Comparison of ENCODE assay signal across 21 mouse cellular contexts in genomic region chrX:106030176-106030575, GRCm38 (mm10). TPM values are rescaled to one million over a fixed set of nuclear protein-coding genes. Genes with fewer than 3 reads are reported as not detected.
A peak's percentile ranks its signal among the peaks of the same experiment; 100 is the strongest.
DNase-seq lines count a peak whose midpoint lies in the region; ATAC-seq and TF ChIP-seq lines count a peak whose summit lies in the region.
"Had no signal": no experiment of that assay in that cellular context is flagged by ENCODE, and none has a peak within 500 bp of the region (broad histone marks: within the 10 kb centered on the region; RNA-seq: fewer than 3 reads in every experiment).

No protein-coding gene starts in this region.

- ATAC-seq in liver, postnatal 0 days = no peak
- no peak for ATAC-seq in liver, embryonic 12.5 days
- ATAC-seq in neural tube, embryonic 14.5 days (ENCODE audit: low read depth) = no peak
- ATAC-seq: activated CD4-positive, CD25-positive, alpha-beta regulatory T cell, adult 4 months; forebrain, embryonic 13.5 days; Patski had no signal

- peaks cover 5% of the 10 kb centered on the region; the same call in 1 of the 2 replicates for H3K4me1 ChIP-seq in liver, postnatal 0 days (ENCODE audit: insufficient read depth)
- H3K4me1 ChIP-seq in liver, embryonic 12.5 days = peaks cover 5% of the 10 kb centered on the region; the same call in 1 of the 2 replicates
- no peaks in the 10 kb centered on the region for H3K4me1 ChIP-seq in neural tube, embryonic 14.5 days (ENCODE audit: control insufficient read depth, insufficient read depth, low read length)
- H3K4me1 ChIP-seq in thymus, adult 2 months (replicated peaks; ENCODE audit: control insufficient read depth, insufficient read depth, low read length) = no peaks in the 10 kb centered on the region; the same call in none of the 2 replicates
- H3K4me1 ChIP-seq: embryonic facial prominence, embryonic 10.5 days had no signal

- H3K27me3 ChIP-seq in liver, postnatal 0 days (ENCODE audit: insufficient read depth, low read length) = no peaks in the 10 kb centered on the region
- H3K27me3 ChIP-seq in liver, embryonic 12.5 days (replicated peaks) = no peaks in the 10 kb centered on the region
- H3K27me3 ChIP-seq in neural tube, embryonic 14.5 days (ENCODE audit: control insufficient read depth, insufficient read depth, low read length) = no peaks in the 10 kb centered on the region
- H3K27me3 ChIP-seq in myocyte (ENCODE audit: control insufficient read depth, insufficient read depth, insufficient read length) = no peaks in the 10 kb centered on the region
- no peaks in the 10 kb centered on the region for H3K27me3 ChIP-seq in thymus, adult 2 months (ENCODE audit: control insufficient read depth, insufficient read depth, low read length)
- H3K27me3 ChIP-seq: forebrain, embryonic 13.5 days; heart, embryonic 13.5 days; hindbrain, embryonic 15.5 days had no signal

- DNase-seq in adrenal gland, adult (ENCODE audit: inconsistent age in 2 of 2, low spot score in 1 of 2) = peak; percentile 23 to 74
- no peak for DNase-seq in adrenal gland, postnatal 14 days
- DNase-seq in liver, postnatal 0 days = no peak
- no peak for DNase-seq in neural tube, embryonic 10.5 days (ENCODE audit: extremely low spot score, low spot score)
- no peak for DNase-seq in thymus, adult 2 months
- DNase-seq: adrenal gland, adult 8-10 months; cerebellum, adult 18-20 months; cerebellum, adult 9-11 months; cerebellum, postnatal 36 days; gastrocnemius, adult 2 months; gastrocnemius, postnatal 25 days; heart, postnatal 36 days had no signal

- no peak for TF ChIP-seq CTCF in liver, postnatal 0 days (IDR thresholded peaks at IDR 0.05; ENCODE audit: low read depth)
- TF ChIP-seq CTCF in thymus, adult 2 months (IDR thresholded peaks at IDR 0.05; ENCODE audit: borderline replicate concordance, control insufficient read depth, extremely low read depth, insufficient read depth, low read length, poor library complexity) = no peak

- H3K27ac ChIP-seq in liver, postnatal 0 days (ENCODE audit: low read depth) = 0 out of 2 replicates have a peak overlapping the region, but pooled peaks have one; percentile 29
- H3K27ac ChIP-seq in liver, embryonic 12.5 days = no peak overlapping the region
- no peak overlapping the region for H3K27ac ChIP-seq in neural tube, embryonic 14.5 days (ENCODE audit: low read depth, low read length)
- H3K27ac ChIP-seq in thymus, adult 2 months (ENCODE audit: control insufficient read depth, insufficient read depth, low read length) = no peak overlapping the region
- H3K27ac ChIP-seq: embryonic facial prominence, embryonic 10.5 days; forebrain, embryonic 13.5 days; gastrocnemius, adult 2 months; heart, embryonic 13.5 days; hindbrain, embryonic 15.5 days had no signal

- WGBS in liver, postnatal 0 days (ENCODE audit: insufficient replicate concordance) = 65% methylated on average over 5 of the region's 5 CpGs
- 72% methylated on average over 5 of the region's 5 CpGs for WGBS in liver, embryonic 12.5 days (ENCODE audit: insufficient replicate concordance)
- WGBS in neural tube, embryonic 14.5 days = 75% methylated on average over 5 of the region's 5 CpGs
- 88% methylated on average over 5 of the region's 5 CpGs for WGBS in thymus, adult 2 months

- no peak overlapping the region for H3K9ac ChIP-seq in liver, postnatal 0 days (replicated peaks)
- H3K9ac ChIP-seq in liver, embryonic 12.5 days = no peak overlapping the region
- no peak overlapping the region for H3K9ac ChIP-seq in neural tube, embryonic 14.5 days (replicated peaks; ENCODE audit: low read depth, low read length)
- H3K9ac ChIP-seq: forebrain, embryonic 13.5 days; heart, embryonic 13.5 days; hindbrain, embryonic 15.5 days had no signal

- H3K4me2 ChIP-seq in liver, postnatal 0 days (ENCODE audit: low read depth, low read length) = peak overlapping the region; percentile 35
- H3K4me2 ChIP-seq in liver, embryonic 12.5 days = no peak overlapping the region
- peak overlapping the region; percentile 6; the same call in 1 of the 2 replicates for H3K4me2 ChIP-seq in neural tube, embryonic 14.5 days (ENCODE audit: low read depth, low read length)
- H3K4me2 ChIP-seq in myocyte (ENCODE audit: low read depth) = peak overlapping the region; percentile 24
- H3K4me2 ChIP-seq: forebrain, embryonic 13.5 days; heart, embryonic 13.5 days; hindbrain, embryonic 15.5 days had no signal

- 0 out of 2 replicates have a peak overlapping the region, but pooled peaks have one; percentile 6 for H3K4me3 ChIP-seq in liver, postnatal 0 days (ENCODE audit: low read depth, low read length)
- no peak overlapping the region for H3K4me3 ChIP-seq in liver, embryonic 12.5 days
- H3K4me3 ChIP-seq in neural tube, embryonic 14.5 days (ENCODE audit: low read depth, low read length) = no peak overlapping the region
- no peak overlapping the region for H3K4me3 ChIP-seq in myocyte
- no peak overlapping the region for H3K4me3 ChIP-seq in thymus, adult 2 months (ENCODE audit: control insufficient read depth, insufficient read depth, low read length)
- H3K4me3 ChIP-seq: embryonic facial prominence, embryonic 10.5 days; forebrain, embryonic 13.5 days; gastrocnemius, adult 2 months; heart, embryonic 13.5 days; hindbrain, embryonic 15.5 days had no signal

- peaks cover 67% of the 10 kb centered on the region for H3K79me2 ChIP-seq in myocyte (ENCODE audit: control insufficient read depth, insufficient read depth)

- H3ac ChIP-seq in myocyte (ENCODE audit: control insufficient read depth, insufficient read length) = no peak overlapping the region

- H3K9me3 ChIP-seq in liver, postnatal 0 days (ENCODE audit: low read length) = no peaks in the 10 kb centered on the region
- no peaks in the 10 kb centered on the region for H3K9me3 ChIP-seq in liver, embryonic 12.5 days (replicated peaks)
- no peaks in the 10 kb centered on the region for H3K9me3 ChIP-seq in neural tube, embryonic 14.5 days (ENCODE audit: control insufficient read depth, low read length)
- H3K9me3 ChIP-seq: embryonic facial prominence, embryonic 10.5 days; forebrain, embryonic 13.5 days; heart, embryonic 13.5 days; hindbrain, embryonic 15.5 days had no signal

- no peak for TF ChIP-seq EP300 in liver, postnatal 0 days (IDR thresholded peaks at IDR 0.05; ENCODE audit: low read depth)

- H3K36me3 ChIP-seq in liver, postnatal 0 days (replicated peaks; ENCODE audit: insufficient read depth, low read length) = no peaks in the 10 kb centered on the region
- H3K36me3 ChIP-seq in liver, embryonic 12.5 days = no peaks in the 10 kb centered on the region
- no peaks in the 10 kb centered on the region for H3K36me3 ChIP-seq in neural tube, embryonic 14.5 days (ENCODE audit: control insufficient read depth, insufficient read depth, low read length)
- no peaks in the 10 kb centered on the region for H3K36me3 ChIP-seq in myocyte (ENCODE audit: control insufficient read depth, insufficient read depth)
- H3K36me3 ChIP-seq in thymus, adult 2 months (ENCODE audit: control insufficient read depth, insufficient read depth, low read length) = no peaks in the 10 kb centered on the region
- H3K36me3 ChIP-seq: embryonic facial prominence, embryonic 10.5 days; heart, embryonic 13.5 days; hindbrain, embryonic 15.5 days had no signal

- TF ChIP-seq POLR2A in myocyte (IDR thresholded peaks at IDR 0.05; ENCODE audit: insufficient read length, low read depth) = no peak
- no peak for TF ChIP-seq POLR2A in thymus, adult 2 months (IDR thresholded peaks at IDR 0.05; ENCODE audit: control insufficient read depth, extremely low read depth, insufficient read depth, low read length, poor library complexity)

TF ChIP-seq in myocyte, 11 proteins besides CTCF, POLR2A, EP300 and RAD21:
- TF ChIP-seq USF1 (IDR thresholded peaks at IDR 0.05; ENCODE audit: low read depth) (no peak), MAX (IDR thresholded peaks at IDR 0.05; ENCODE audit: low read depth) (no peak), E2F4 (IDR thresholded peaks at IDR 0.05; ENCODE audit: insufficient read depth) (no peak), TCF3 (IDR thresholded peaks at IDR 0.05; ENCODE audit: insufficient read length, low read depth) (no peak), MYOD1 (IDR thresholded peaks at IDR 0.05; ENCODE audit: control insufficient read depth in 1 of 3, insufficient read length in 2 of 3, low read depth in 2 of 3) (no peak)
TF ChIP-seq in myocyte: peak in this region for 0.

RNA-seq across cellular contexts. Expression of gene Atp7a, which starts 3.1 kb away (rescaled TPM):
- total RNA-seq in adrenal gland, postnatal 14 days (2021) = 30.0 and 31.6 TPM in 2 replicates
- polyA plus RNA-seq in liver, postnatal 0 days (2015; fragmentation: Nextera tagmentation; extraction: Ambion mirVana) = 3.1 and 4.9 TPM in 2 replicates
- 10.5 and 12.3 TPM in 2 replicates for polyA plus RNA-seq in liver, embryonic 12.5 days (2016; fragmentation: Nextera tagmentation; extraction: Ambion mirVana)
- 12.3 and 19.9 TPM in 2 replicates for polyA plus RNA-seq in neural tube, embryonic 14.5 days (2014; fragmentation: Nextera tagmentation; extraction: Ambion mirVana)
- polyA plus RNA-seq in myocyte (2012; fragmentation: generic; extraction: Trizol) = 3.6 TPM
- polyA plus RNA-seq in thymus, adult 2 months (2012; rRNA removed) = 4.6 and 5.2 TPM in 2 replicates

RNA-seq across cellular contexts. Expression of gene Cox7b, which starts 14.7 kb away (rescaled TPM):
- 824 and 885 TPM in 2 replicates for total RNA-seq in adrenal gland, postnatal 14 days (2021)
- polyA plus RNA-seq in liver, postnatal 0 days (2015; fragmentation: Nextera tagmentation; extraction: Ambion mirVana) = 537 and 543 TPM in 2 replicates
- 299 and 306 TPM in 2 replicates for polyA plus RNA-seq in liver, embryonic 12.5 days (2016; fragmentation: Nextera tagmentation; extraction: Ambion mirVana)
- polyA plus RNA-seq in neural tube, embryonic 14.5 days (2014; fragmentation: Nextera tagmentation; extraction: Ambion mirVana) = 426 and 493 TPM in 2 replicates
- polyA plus RNA-seq in myocyte (2012; fragmentation: generic; extraction: Trizol) = 246 TPM
- 112 and 183 TPM in 2 replicates for polyA plus RNA-seq in thymus, adult 2 months (2012; rRNA removed)

RNA-seq across cellular contexts. Expression of gene Magt1, which starts 18.5 kb away (rescaled TPM):
- 58.0 and 59.5 TPM in 2 replicates for total RNA-seq in adrenal gland, postnatal 14 days (2021)
- 21.7 and 22.3 TPM in 2 replicates for polyA plus RNA-seq in liver, postnatal 0 days (2015; fragmentation: Nextera tagmentation; extraction: Ambion mirVana)
- 35.4 and 36.3 TPM in 2 replicates for polyA plus RNA-seq in liver, embryonic 12.5 days (2016; fragmentation: Nextera tagmentation; extraction: Ambion mirVana)
- 17.1 and 27.3 TPM in 2 replicates for polyA plus RNA-seq in neural tube, embryonic 14.5 days (2014; fragmentation: Nextera tagmentation; extraction: Ambion mirVana)
- polyA plus RNA-seq in myocyte (2012; fragmentation: generic; extraction: Trizol) = 13.3 TPM
- 6.6 TPM in 2 replicates for polyA plus RNA-seq in thymus, adult 2 months (2012; rRNA removed)

Comparison
In these comparisons a context has a peak if more than half of its experiments do, and no peak if none do; other contexts are left out.
1. DNase-seq: peak in adrenal gland, adult (2 of 2); none in adrenal gland, postnatal 14 days (single experiment), liver, postnatal 0 days (single experiment), neural tube, embryonic 10.5 days (single experiment) and thymus, adult 2 months (single experiment).